Mouse (Mus musculus) spleen, embryonic (tissue): ENCODE data around the gene Neurl1b.

Experiments used
- CTCF ChIA-PET: fragments of 350-600 bp; sonication (Branson Sonifier 250); formaldehyde crosslinking; loops from one replicate; lab custom pipeline; 2022; lab: Charles Lee

The Neurl1b gene

DNA sequence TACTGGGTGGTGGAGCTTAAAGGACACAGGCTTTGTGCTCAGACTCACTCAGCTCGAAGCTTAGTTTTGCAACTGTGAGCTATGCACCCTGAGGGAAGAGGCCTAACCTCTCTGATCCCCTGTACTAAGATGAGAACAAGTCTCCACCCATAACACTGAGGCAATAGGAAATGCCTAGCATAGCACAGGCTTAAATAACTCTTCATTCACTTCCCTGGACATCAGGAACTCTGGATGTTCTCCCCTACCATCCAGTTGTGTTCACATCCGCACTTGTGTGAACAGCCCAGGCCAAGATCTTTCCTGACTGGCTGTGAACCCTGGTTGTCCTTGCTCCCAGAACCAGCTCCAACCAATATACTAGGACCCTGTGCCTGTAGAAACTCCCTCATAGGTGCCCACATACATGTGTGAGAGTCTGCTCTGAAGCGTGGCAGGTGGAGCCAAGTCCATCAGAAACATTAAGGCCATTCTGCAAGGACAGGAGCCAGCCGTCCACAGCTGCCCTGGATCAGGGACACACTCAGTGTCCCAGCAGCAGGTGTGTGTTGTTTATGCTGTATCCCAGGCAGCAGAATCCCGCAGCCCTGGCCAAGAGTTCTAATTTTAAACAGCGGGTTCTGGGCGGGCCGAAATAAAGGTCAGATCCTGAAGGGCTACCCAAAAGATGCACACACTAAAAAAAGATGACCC lies 74.2 kb downstream of the Neurl1b start:
- CTCF ChIA-PET, result no interaction called here

DNA sequence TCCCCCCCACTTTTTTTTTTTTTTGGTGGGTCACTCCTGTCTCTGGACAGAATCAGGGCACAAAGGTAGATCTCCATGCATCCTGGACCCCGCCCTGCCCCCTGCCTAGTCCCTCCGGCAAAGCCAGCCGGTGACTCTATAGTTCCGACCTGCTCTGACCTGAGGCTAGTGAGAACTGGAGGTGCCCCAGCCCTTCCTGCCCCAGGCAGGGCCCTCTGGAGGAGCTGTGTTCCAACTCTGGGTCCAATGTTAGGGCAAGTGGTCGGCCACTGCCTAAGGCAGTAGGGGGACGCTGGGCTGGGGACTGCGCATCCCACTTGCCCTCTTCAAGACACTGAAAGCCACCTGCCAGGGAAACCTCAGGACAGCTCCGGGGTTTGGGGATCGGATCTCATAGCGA lies 75.4 kb downstream of the Neurl1b start:
- CTCF ChIA-PET, result no interaction called here

DNA sequence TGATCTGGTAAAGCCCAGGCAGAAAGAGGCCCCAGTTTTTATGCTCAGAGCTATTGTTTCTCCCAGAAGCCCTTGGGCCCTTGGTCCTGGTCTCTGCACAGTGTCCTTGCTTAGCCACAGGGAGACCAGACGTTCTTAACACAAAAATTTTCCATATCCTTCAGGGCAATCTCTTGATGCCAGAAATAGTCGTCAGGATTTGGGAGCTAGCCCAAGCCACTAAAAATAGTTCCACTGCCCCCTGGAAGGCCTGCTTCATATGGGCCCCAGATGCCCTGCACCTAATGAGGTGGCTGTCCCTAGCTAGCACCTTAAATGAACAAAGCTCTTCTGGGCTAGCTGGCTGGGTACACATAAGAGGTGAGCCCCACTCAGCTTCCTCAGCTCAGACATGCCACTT lies 76.3 kb downstream of the Neurl1b start:
- CTCF ChIA-PET, result interaction anchor here (0.7 kb wide), 1 partner anchor 25 kb away, joined by 4 read pairs; no protein-coding TSS in a partner anchor

DNA sequence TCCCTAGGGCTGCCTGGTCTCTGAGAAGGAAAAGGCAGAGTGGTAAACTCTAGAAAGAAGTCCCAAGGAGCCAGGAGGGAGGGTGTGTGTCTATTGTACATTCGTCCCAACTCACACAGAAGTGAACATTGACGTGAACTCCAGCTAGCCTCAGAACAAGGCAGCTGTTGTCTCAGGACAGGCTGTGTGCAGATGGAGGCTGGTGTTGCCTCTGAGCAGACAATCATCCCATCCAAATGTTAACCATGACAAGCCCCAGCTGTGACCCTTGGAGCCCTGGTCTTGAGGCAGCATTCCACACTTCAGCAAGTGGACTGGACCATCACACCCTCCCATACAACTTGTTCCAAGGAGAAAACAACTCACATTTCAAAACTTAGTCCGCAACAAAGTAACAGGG lies 77.6 kb downstream of the Neurl1b start:
- CTCF ChIA-PET, result no interaction called here

DNA sequence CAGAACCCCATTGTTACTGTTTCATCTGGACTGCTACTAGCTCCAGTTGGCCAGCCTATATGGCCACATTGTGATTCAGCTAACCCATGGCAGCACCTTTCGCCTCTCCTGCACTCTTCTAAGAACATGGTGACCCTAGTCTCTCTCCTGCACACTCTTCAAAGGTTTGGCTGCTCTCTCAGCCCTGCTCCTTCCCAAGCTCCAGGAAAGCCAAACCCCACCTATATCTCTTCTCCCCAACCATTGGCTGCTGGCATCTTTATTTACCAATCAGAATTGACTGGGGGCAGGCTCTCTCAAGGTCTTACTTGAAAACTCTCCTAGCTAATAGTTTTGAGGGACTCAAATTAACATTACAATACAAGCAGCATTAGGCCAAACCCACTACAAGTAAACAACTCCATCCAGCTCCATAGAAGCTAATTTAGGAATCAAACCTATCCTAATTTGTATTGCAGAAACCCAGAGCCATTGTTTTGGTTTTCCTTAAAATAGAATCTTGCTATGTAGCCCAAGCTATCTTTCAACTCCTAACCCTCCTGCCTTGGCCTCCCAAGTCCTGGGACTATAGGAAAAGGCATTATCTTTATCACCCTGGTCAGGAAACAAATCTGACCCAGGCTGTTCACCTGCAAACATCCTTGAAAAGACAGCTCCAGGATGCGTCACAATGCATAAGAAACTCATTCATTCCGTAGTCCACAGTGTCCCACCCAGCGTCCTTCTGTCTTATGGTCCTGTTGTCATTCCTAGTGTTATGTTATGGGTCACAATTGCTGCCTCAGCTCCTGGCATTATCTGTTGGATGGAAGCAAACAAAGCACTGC lies 80.2 kb downstream of the Neurl1b start:
- CTCF ChIA-PET, result no interaction called here
